Mouse (Mus musculus) neural tube, embryonic 14.5 days (tissue): ENCODE data around the gene Nrxn3. TPM values are rescaled to one million over a fixed set of nuclear protein-coding genes. Genes with fewer than 3 reads are reported as not detected.

Experiments used
- ATAC-seq: fragments of 200-750 bp; cut with Nextera tagmentation; 2 replicates; pipeline ENCODE4 v1.8.0; 2017; ENCODE audit warnings: low read depth, mild to moderate bottlenecking, moderate TSS enrichment, moderate library complexity
- H3K27ac ChIP-seq: fragments of 300-500 bp; sonication (generic); 2 replicates; pipeline ENCODE4 v1.5.1; 2014; ENCODE audit warnings: low read depth, mild to moderate bottlenecking, control low read depth, low read length, moderate library complexity, mixed read lengths
- H3K27me3 ChIP-seq: fragments of 300-500 bp; sonication (generic); 2 replicates; pipeline ENCODE4 v1.6.1; 2014; ENCODE audit warnings: low read length; ENCODE audit not compliant: control insufficient read depth, insufficient read depth
- H3K36me3 ChIP-seq: fragments of 300-500 bp; sonication (generic); 2 replicates; pipeline ENCODE4 v1.6.1; 2014; ENCODE audit warnings: low read length, mixed read lengths; ENCODE audit not compliant: control insufficient read depth, insufficient read depth
- H3K4me1 ChIP-seq: fragments of 300-500 bp; sonication (generic); 2 replicates; pipeline ENCODE4 v1.6.1; 2014; ENCODE audit warnings: low read length; ENCODE audit not compliant: control insufficient read depth, insufficient read depth
- H3K4me2 ChIP-seq: fragments of 300-500 bp; sonication (generic); 2 replicates; pipeline ENCODE4 v1.6.1; 2014; ENCODE audit warnings: mild to moderate bottlenecking, low read depth, low read length, control low read depth
- H3K4me3 ChIP-seq: fragments of 300-500 bp; sonication (generic); 2 replicates; pipeline ENCODE4 v1.5.1; 2014; ENCODE audit warnings: low read depth, low read length, control low read depth, mixed read lengths
- H3K9ac ChIP-seq: fragments of 300-500 bp; sonication (generic); replicated peaks from 2 replicates; pipeline ENCODE4 v1.6.1; 2014; ENCODE audit warnings: low read depth, mild to moderate bottlenecking, control low read depth, low read length, mixed read lengths
- H3K9me3 ChIP-seq: fragments of 300-500 bp; sonication (generic); 2 replicates; pipeline ENCODE4 v1.6.1; 2016; ENCODE audit warnings: low read length; ENCODE audit not compliant: control insufficient read depth
- WGBS: fragments of 180-500 bp; shearing (Covaris S2); extraction: QIAGEN DNeasy Blood & Tissue Kit; methylation state at CpG from one replicate; pipeline ENCODE4 v1.1.7; 2014; 5-methylcytosine and 5-hydroxymethylcytosine counted together
- polyA plus RNA-seq: library from polyadenylated mRNA; unstranded; fragments of >200 nt; fragmentation: Nextera tagmentation; extraction: Ambion mirVana; gene quantifications from 2 replicates; pipeline ENCODE4 v1.2.1, GENCODE M21; 2014

The Nrxn3 gene
- polyA plus RNA-seq, 1 experiment from 2014 or later: 159 TPM

- Histone ChIP-seq H3K9ac (no peak overlapping the region), H3K27me3 (no peaks in the 10 kb centered on the region), H3K4me2 (no peak overlapping the region), H3K4me3 (no peak overlapping the region), H3K4me1 (no peaks in the 10 kb centered on the region), H3K9me3 (no peaks in the 10 kb centered on the region), H3K36me3 (no peaks in the 10 kb centered on the region), H3K27ac (no peak overlapping the region)
- ATAC-seq: no peak
- WGBS: 58% methylated on average over 2 of the region's 2 CpGs
Measured at GRCm38 (mm10) chr12:90211410-90211809, 1488.7 kb downstream of the Nrxn3 start.

GRCm38 (mm10) chr12:90217060-90217459, 1494.4 kb downstream of the Nrxn3 start:
- H3K9ac ChIP-seq: no peak overlapping the region
- no peaks in the 10 kb centered on the region for H3K27me3 ChIP-seq
- no peak overlapping the region for H3K4me3 ChIP-seq
- H3K9me3 ChIP-seq: no peaks in the 10 kb centered on the region
- ATAC-seq: no peak
- H3K4me2 ChIP-seq: no peak overlapping the region
- H3K4me1 ChIP-seq: no peaks in the 10 kb centered on the region
- no peaks in the 10 kb centered on the region for H3K36me3 ChIP-seq
- WGBS: 90% methylated on average over 6 of the region's 6 CpGs
- no peak overlapping the region for H3K27ac ChIP-seq

GRCm38 (mm10) chr12:90229062-90229461, 1506.4 kb downstream of the Nrxn3 start:
- ATAC-seq: no peak
- Histone ChIP-seq H3K36me3 (no peaks in the 10 kb centered on the region), H3K9ac (no peak overlapping the region), H3K4me2 (no peak overlapping the region), H3K9me3 (no peaks in the 10 kb centered on the region), H3K27me3 (no peaks in the 10 kb centered on the region), H3K4me3 (no peak overlapping the region), H3K4me1 (no peaks in the 10 kb centered on the region), H3K27ac (no peak overlapping the region)
- whole genome bisulfite sequencing: 20% methylated on average over 2 of the region's 2 CpGs

- no peaks in the 10 kb centered on the region for H3K4me1 ChIP-seq
- no peak overlapping the region for H3K27ac ChIP-seq
- H3K9ac ChIP-seq: no peak overlapping the region
- no peaks in the 10 kb centered on the region for H3K36me3 ChIP-seq
- H3K9me3 ChIP-seq: no peaks in the 10 kb centered on the region
- no peak overlapping the region for H3K4me3 ChIP-seq
- no peaks in the 10 kb centered on the region for H3K27me3 ChIP-seq
- WGBS: 30% methylated on average over 5 of the region's 5 CpGs
- H3K4me2 ChIP-seq: no peak overlapping the region
- no peak for ATAC-seq
Measured at GRCm38 (mm10) chr12:90236093-90236492, 1513.4 kb downstream of the Nrxn3 start.

GRCm38 (mm10) chr12:90260301-90260700, 1537.6 kb downstream of the Nrxn3 start:
- Histone ChIP-seq H3K4me3 (no peak overlapping the region), H3K9me3 (no peaks in the 10 kb centered on the region), H3K9ac (no peak overlapping the region), H3K4me2 (no peak overlapping the region), H3K36me3 (no peaks in the 10 kb centered on the region), H3K27me3 (no peaks in the 10 kb centered on the region), H3K27ac (no peak overlapping the region), H3K4me1 (no peaks in the 10 kb centered on the region)
- WGBS: 35% methylated on average over 4 of the region's 4 CpGs
- ATAC-seq: no peak

- ATAC-seq: no peak
Measured at GRCm38 (mm10) chr12:90268111-90268510, 1545.4 kb downstream of the Nrxn3 start.

GRCm38 (mm10) chr12:90270763-90271379, 1548.2 kb downstream of the Nrxn3 start:
- Histone ChIP-seq H3K27ac (no peak overlapping the region), H3K4me1 (no peaks in the 10 kb centered on the region), H3K27me3 (no peaks in the 10 kb centered on the region), H3K4me2 (no peak overlapping the region), H3K4me3 (no peak overlapping the region), H3K9ac (no peak overlapping the region), H3K9me3 (no peaks in the 10 kb centered on the region), H3K36me3 (no peaks in the 10 kb centered on the region)
- no peak for ATAC-seq

More at GRCm38 (mm10) chr12:90268111-90268510, 1545.4 kb downstream of the Nrxn3 start:
- 86% methylated on average over 2 of the region's 2 CpGs for WGBS
- Histone ChIP-seq H3K27ac (no peak overlapping the region), H3K36me3 (no peaks in the 10 kb centered on the region), H3K4me2 (no peak overlapping the region), H3K9me3 (no peaks in the 10 kb centered on the region), H3K4me3 (no peak overlapping the region), H3K4me1 (no peaks in the 10 kb centered on the region), H3K27me3 (no peaks in the 10 kb centered on the region), H3K9ac (no peak overlapping the region)

- no peak overlapping the region for H3K4me3 ChIP-seq
- peak; percentile 65; the same call in 1 of the 2 replicates for ATAC-seq
Measured at GRCm38 (mm10) chr12:90274621-90275236, 1552.1 kb downstream of the Nrxn3 start.

GRCm38 (mm10) chr12:90281236-90281635, 1558.6 kb downstream of the Nrxn3 start:
- Histone ChIP-seq H3K9ac (no peak overlapping the region), H3K9me3 (no peaks in the 10 kb centered on the region), H3K27me3 (no peaks in the 10 kb centered on the region), H3K4me2 (no peak overlapping the region), H3K4me3 (no peak overlapping the region), H3K4me1 (no peaks in the 10 kb centered on the region), H3K27ac (no peak overlapping the region), H3K36me3 (no peaks in the 10 kb centered on the region)
- 95% methylated on average over 1 of the region's 1 CpGs for WGBS
- no peak for ATAC-seq

More at GRCm38 (mm10) chr12:90274621-90275236, 1552.1 kb downstream of the Nrxn3 start:
- Histone ChIP-seq H3K9me3 (no peaks in the 10 kb centered on the region), H3K27me3 (no peaks in the 10 kb centered on the region), H3K27ac (no peak overlapping the region), H3K36me3 (no peaks in the 10 kb centered on the region), H3K9ac (no peak overlapping the region), H3K4me1 (no peaks in the 10 kb centered on the region), H3K4me2 (no peak overlapping the region)
- 57% methylated on average over 7 of the region's 7 CpGs for WGBS
